Mouse (Mus musculus) limb, embryonic 10.5 days (tissue): ENCODE measurements at regions not wholly inside any gene's neighbourhood (a gene's known extent, or its start where the extent isn't known, plus 50 kb on each side); places are given as distances from the start of the nearest gene placed in this dataset.

ENCODE experiments used
- DNase-seq: peaks from one replicate; pipeline ENCODE4 v3.0.0-alpha.2; 2017; ENCODE audit warnings: low spot score
- H3K27ac ChIP-seq: fragments of 300-500 bp; sonication (generic); 2 replicates; pipeline ENCODE4 v1.5.1; 2016; ENCODE audit warnings: mild to moderate bottlenecking
- H3K27me3 ChIP-seq: fragments of 300-500 bp; sonication (generic); 2 replicates; pipeline ENCODE4 v1.6.1; 2016; ENCODE audit warnings: low read depth, mild to moderate bottlenecking; ENCODE audit not compliant: poor library complexity, severe bottlenecking
- H3K36me3 ChIP-seq: fragments of 300-500 bp; sonication (generic); 2 replicates; pipeline ENCODE4 v1.6.1; 2016; ENCODE audit warnings: mild to moderate bottlenecking, moderate library complexity
- H3K4me1 ChIP-seq: fragments of 300-500 bp; sonication (generic); 2 replicates; pipeline ENCODE4 v1.6.1; 2016
- H3K4me3 ChIP-seq: fragments of 300-500 bp; sonication (generic); 2 replicates; pipeline ENCODE4 v1.5.1; 2016; ENCODE audit warnings: mild to moderate bottlenecking, moderate library complexity
- H3K9me3 ChIP-seq: fragments of 300-500 bp; sonication (generic); replicated peaks from 2 replicates; pipeline ENCODE4 v1.6.1; 2016; ENCODE audit warnings: mild to moderate bottlenecking
- WGBS: fragments of 180-500 bp; shearing (Covaris S2); methylation state at CpG from one replicate; pipeline ENCODE4 v1.1.7; 2016; 5-methylcytosine and 5-hydroxymethylcytosine counted together

DNA sequence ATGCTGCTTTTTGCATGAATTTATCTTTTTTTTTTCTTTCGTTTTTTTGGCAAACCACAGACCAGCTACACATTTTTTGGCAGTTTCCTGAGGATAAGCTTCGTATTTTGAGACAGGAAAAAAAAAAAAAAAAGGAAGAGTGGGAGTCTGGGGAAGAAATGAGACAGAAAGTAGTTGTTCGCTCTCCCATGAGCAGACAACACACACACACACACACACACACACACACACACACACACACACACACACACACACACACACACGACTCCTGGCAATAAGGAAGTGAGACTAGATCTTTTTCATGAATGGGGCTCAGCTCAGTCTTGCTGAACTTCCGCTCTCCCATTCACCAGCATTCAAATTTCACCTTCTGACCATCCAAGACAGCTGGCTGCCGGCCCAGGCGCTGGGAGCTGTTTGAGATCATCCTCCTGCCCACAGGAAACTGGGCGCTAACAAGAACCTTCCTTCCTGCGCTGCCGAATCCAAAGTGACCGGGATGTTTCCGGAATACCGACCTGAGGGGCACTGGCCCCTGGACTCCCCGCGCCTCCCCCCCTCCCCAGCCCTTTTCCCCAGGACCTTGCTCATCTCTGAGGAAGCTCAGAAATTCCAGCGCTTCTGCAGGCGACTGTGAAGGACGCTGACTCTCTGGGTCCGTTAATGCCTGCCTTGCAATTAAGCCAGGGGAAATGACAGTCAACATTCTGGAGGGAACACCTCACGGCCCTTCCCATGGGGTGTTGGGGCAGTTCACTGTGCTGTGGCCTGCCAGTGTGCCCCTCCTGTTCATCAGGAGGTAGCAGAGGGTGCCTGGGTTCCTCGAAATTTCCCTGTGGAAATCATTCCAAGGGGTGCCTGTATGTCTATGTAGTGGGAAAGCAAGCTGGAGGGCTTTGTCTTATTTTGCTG is 114.2 kb upstream of the Ccnd2 start:
- H3K27me3 ChIP-seq, result peaks cover 12% of the 10 kb centered on the region; the same call in 1 of the 2 replicates
- WGBS, result 10% methylated on average over 21 of the region's 21 CpGs
- peak overlapping the region; percentile 39 for H3K4me3 ChIP-seq
- peak; percentile 57 for DNase-seq
- peak overlapping the region; percentile 78 for H3K27ac ChIP-seq
- no peaks in the 10 kb centered on the region for H3K9me3 ChIP-seq
- H3K4me1 ChIP-seq, result peaks cover 46% of the 10 kb centered on the region
- H3K36me3 ChIP-seq, result no peaks in the 10 kb centered on the region

DNA sequence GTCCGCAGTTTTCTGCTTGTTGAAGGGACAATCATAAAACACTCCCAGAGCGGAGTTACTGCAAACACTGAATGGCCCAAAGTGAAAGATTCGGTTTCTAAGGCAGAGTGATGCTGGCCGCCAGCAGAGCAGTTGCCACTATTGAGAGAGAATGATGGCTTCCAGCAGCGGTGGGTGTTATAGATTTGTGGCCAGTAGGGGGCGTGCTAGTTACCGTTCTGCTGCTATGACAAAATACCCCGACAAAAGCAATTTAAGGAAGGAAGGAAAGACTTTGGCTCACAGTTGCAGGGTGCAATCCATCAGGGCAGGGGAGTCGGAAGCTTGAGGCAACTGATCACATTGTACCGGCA is 114.8 kb upstream of the Ccnd2 start:
- WGBS, result 42% methylated on average over 10 of the region's 10 CpGs
- Histone ChIP-seq H3K4me3 (peak overlapping the region; percentile 39), H3K4me1 (peaks cover 46% of the 10 kb centered on the region), H3K27ac (peak overlapping the region; percentile 78), H3K27me3 (peaks cover 12% of the 10 kb centered on the region; the same call in 1 of the 2 replicates), H3K36me3 (no peaks in the 10 kb centered on the region), H3K9me3 (no peaks in the 10 kb centered on the region)
- DNase-seq, result peak; percentile 63

DNA sequence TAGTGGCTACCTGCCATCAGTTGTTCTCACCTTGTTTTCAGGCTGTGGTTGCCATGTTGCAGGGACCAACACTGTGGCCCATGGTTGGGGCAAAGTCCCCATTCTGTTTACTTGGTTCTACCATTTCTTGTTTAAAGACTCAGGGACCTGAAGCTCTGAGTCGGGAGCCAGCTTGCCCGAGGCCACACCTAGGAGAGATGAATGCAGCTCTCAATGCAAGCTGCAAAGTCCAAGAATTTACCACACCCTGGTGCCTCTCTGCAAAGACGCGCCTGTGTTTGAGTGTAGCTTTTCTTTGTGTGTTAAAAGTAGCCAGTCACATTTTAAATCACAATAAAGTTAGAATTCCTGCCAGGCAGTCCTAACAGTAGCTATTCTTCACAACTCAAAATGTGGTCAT is 117.0 kb upstream of the Ccnd2 start:
- Histone ChIP-seq H3K27ac (no peak overlapping the region), H3K36me3 (no peaks in the 10 kb centered on the region), H3K27me3 (peaks cover 12% of the 10 kb centered on the region; the same call in 1 of the 2 replicates), H3K4me1 (peaks cover 49% of the 10 kb centered on the region), H3K4me3 (no peak overlapping the region), H3K9me3 (no peaks in the 10 kb centered on the region)
- 81% methylated on average over 4 of the region's 4 CpGs for WGBS
- no peak for DNase-seq

DNA sequence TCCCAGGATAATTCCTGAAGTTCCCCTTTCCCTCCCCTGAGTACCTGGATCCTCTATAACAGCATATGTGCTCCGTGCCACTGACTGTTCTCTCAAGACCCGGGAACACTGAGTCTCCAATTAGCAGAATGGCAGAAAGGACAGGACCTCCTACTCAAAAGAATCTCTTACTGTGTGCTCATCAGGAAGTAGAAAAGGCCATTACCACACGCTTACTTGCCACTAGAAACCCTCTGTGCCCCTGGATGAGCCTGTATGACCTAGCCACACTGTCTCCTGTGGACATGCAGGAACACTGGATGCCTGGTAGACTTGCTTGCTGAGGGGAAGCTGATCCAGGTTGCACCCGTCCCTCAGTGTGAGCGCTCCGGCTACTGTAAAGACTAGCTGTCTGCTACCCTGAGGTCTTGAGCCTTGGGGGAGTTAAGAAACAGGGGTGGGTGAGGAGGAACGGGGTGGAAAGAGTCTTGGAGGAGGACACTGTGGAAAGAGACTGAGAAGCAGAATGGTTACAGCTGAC is 117.6 kb upstream of the Ccnd2 start:
- H3K27me3 ChIP-seq, result peaks cover 12% of the 10 kb centered on the region; the same call in 1 of the 2 replicates
- no peaks in the 10 kb centered on the region for H3K9me3 ChIP-seq
- no peak overlapping the region for H3K4me3 ChIP-seq
- H3K36me3 ChIP-seq, result no peaks in the 10 kb centered on the region
- WGBS, result 71% methylated on average over 7 of the region's 7 CpGs
- DNase-seq, result no peak
- peaks cover 43% of the 10 kb centered on the region for H3K4me1 ChIP-seq
- peak overlapping the region; percentile 44; the same call in 1 of the 2 replicates for H3K27ac ChIP-seq

DNA sequence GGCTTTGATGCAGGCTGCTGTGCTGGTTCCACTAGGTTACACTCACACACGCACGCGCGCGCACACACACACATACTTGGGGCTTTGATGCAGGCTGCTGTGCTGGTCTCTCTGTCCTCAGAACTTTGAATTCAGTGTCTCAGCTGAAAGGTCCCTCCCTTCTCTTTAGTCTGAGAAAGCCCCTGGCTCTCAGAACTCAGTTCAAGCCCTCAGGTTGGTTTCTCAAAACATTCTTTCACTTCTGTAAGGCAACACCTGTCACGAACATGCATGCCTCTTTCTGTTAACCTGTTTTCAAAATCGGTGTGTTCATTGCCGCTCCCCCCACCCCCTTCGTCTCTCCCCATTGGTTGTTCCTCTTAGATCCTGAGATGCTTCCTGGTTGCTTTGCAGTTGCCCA is 118.8 kb upstream of the Ccnd2 start:
- no peaks in the 10 kb centered on the region for H3K36me3 ChIP-seq
- 0 out of 2 replicates have a peak overlapping the region, but pooled peaks have one; percentile 1 for H3K27ac ChIP-seq
- WGBS, result 92% methylated on average over 9 of the region's 9 CpGs
- peaks cover 34% of the 10 kb centered on the region for H3K4me1 ChIP-seq
- no peak overlapping the region for H3K4me3 ChIP-seq
- H3K9me3 ChIP-seq, result no peaks in the 10 kb centered on the region
- no peak for DNase-seq
- H3K27me3 ChIP-seq, result peaks cover 12% of the 10 kb centered on the region; the same call in 1 of the 2 replicates

DNA sequence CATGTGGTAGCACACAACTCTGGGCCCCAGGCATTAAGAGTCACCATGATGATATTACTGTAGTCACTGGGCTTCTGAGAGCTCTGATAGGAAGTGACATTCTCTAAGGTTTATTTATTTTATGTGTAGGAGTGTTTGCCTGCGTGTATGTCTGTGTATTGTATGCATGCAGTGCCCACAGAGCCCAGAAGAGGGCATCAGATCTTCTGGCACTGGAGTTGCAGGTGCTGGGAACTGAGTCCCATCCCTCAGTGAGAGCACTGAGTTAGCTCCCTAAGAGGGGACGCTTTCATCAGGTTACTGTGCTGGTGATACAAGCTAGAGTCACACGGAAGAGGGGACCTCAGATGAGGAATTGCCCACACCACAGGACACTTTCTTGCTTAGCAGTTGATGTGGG is 119.4 kb upstream of the Ccnd2 start:
- WGBS, result 96% methylated on average over 3 of the region's 3 CpGs
- Histone ChIP-seq H3K4me1 (peaks cover 27% of the 10 kb centered on the region), H3K36me3 (no peaks in the 10 kb centered on the region), H3K27me3 (peaks cover 12% of the 10 kb centered on the region; the same call in 1 of the 2 replicates), H3K9me3 (no peaks in the 10 kb centered on the region), H3K4me3 (no peak overlapping the region), H3K27ac (no peak overlapping the region)
- no peak for DNase-seq

DNA sequence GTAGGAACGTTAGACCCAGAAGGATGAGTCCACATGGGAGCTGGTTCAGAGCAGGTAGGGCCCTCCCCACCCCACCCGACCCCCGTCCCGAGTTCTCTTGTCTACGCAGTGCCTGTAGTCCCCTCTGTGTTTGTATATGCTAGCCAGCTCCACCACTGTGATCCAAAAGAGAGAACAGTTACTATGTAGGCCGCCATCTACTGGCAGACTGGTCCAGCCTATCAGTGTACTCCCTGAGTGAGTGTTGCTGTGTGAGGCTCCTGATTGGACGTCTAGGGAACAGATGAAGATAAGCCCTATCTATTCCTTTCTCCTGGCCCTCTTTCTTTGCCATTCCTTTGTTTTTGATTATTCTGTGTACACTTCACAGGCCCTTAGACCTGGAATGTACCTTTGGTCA is 120.6 kb upstream of the Ccnd2 start:
- 72% methylated on average over 7 of the region's 7 CpGs for WGBS

DNA sequence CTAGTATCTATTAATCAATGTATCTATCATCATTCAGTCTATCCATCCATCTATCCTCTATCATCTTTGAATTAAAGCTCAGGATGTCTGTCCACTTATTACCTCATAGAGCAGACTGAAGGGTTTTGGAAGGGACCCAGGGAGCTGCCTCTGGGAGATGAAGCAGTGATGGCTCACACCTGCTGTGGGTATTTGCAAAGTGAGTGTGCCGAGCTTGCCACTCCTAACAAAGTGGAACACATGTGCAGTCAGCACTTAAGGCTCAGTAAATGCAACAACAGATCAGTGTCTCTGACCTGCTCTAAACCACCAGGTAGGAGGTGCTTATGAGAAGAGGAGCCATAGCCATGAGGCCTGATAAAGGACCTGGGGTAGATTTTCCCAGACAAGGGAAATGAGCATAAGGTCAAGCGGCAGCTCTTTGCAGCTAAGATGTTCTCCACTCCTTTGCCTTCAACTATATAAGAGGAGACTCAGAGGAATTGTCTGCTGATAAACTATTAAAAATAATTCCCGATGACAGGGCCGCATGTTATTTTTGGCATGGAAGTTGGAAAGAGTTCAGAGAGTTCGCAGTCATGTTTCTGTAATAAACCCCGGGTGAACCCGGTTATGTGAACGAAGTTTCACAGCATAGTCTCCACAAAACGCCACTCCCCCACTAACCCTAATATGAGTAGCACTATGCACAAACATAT is 122.9 kb upstream of the Ccnd2 start:
- WGBS, result 96% methylated on average over 9 of the region's 9 CpGs
- DNase-seq, result no peak
- 0 out of 2 replicates have a peak, but pooled peaks cover under 1% of the 10 kb centered on the region for H3K27me3 ChIP-seq
- H3K4me3 ChIP-seq, result no peak overlapping the region
- H3K36me3 ChIP-seq, result no peaks in the 10 kb centered on the region
- peaks cover 18% of the 10 kb centered on the region for H3K4me1 ChIP-seq
- H3K9me3 ChIP-seq, result no peaks in the 10 kb centered on the region
- H3K27ac ChIP-seq, result no peak overlapping the region

More for the DNA sequence above, 120.6 kb upstream of the Ccnd2 start:
- no peak overlapping the region for H3K4me3 ChIP-seq
- H3K27me3 ChIP-seq, result peaks cover 10% of the 10 kb centered on the region; the same call in 1 of the 2 replicates
- DNase-seq, result no peak
- H3K27ac ChIP-seq, result no peak overlapping the region
- no peaks in the 10 kb centered on the region for H3K36me3 ChIP-seq
- H3K4me1 ChIP-seq, result peaks cover 23% of the 10 kb centered on the region
- H3K9me3 ChIP-seq, result no peaks in the 10 kb centered on the region

DNA sequence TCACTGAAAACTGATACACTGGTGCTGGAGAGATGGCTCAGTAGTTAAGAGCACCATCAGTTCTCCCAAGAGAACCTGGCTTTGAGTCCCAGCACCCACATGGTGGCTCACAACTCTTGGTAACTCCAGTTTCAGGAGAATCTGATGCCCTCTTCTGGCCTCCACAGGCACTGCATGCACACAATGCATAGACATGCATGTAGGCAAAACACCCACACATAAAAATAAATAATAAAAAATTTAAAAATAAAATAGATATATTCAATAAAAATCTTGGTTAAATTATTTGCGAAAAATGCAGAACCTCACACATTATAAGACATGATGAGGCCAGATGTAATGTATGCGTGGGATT is 123.4 kb upstream of the Ccnd2 start:
- Histone ChIP-seq H3K4me3 (no peak overlapping the region), H3K27me3 (no peaks in the 10 kb centered on the region), H3K4me1 (peaks cover 13% of the 10 kb centered on the region), H3K27ac (no peak overlapping the region), H3K36me3 (no peaks in the 10 kb centered on the region), H3K9me3 (no peaks in the 10 kb centered on the region)
- WGBS, result 91% methylated on average over 2 of the region's 2 CpGs
- DNase-seq, result no peak

DNA sequence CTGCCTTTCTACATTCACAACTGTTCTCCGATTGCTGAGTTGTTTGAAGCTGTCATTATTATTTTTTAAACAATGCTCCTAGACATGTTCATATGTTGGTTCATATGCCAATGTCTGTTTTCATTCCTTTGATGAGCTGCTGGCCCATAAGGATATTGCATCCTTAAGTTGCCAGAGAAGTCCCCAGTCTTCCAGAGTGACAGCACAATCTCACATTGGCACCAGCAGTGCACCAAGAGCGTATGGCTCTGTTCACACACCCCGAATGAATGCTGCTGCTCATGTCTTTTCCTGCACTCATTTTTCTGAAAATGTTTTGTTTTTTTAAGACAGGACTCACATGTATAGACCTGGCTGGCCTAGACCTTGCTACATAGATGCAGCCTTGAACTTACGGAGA is 124.4 kb upstream of the Ccnd2 start:
- 97% methylated on average over 4 of the region's 4 CpGs for WGBS
- Histone ChIP-seq H3K9me3 (no peaks in the 10 kb centered on the region), H3K36me3 (no peaks in the 10 kb centered on the region), H3K4me1 (peaks cover 5% of the 10 kb centered on the region; the same call in 1 of the 2 replicates), H3K4me3 (no peak overlapping the region), H3K27ac (no peak overlapping the region), H3K27me3 (no peaks in the 10 kb centered on the region)
- DNase-seq, result no peak

DNA sequence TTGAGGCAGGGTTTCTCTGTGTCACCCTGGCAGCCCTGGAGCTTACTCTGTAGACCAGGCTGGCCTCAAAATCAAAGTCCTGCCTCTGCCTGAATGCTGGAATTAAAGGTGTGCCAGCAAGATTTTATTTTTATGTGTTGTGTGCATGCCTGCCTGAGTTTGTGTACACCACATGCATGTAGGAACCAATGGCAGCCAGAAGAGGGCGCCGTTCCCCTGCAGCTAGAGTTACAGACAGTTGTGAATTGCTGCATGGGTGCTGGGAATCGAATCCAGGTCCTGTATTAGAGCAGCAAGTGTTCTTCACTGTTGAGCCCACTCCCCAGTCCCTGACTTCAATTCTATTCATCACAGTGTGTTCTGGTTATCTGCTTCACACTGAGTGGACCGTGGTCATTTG is 126.4 kb upstream of the Ccnd2 start:
- Histone ChIP-seq H3K4me1 (peaks cover 15% of the 10 kb centered on the region), H3K9me3 (no peaks in the 10 kb centered on the region), H3K27ac (no peak overlapping the region), H3K27me3 (no peaks in the 10 kb centered on the region), H3K36me3 (no peaks in the 10 kb centered on the region), H3K4me3 (no peak overlapping the region)
- DNase-seq, result no peak
- 85% methylated on average over 4 of the region's 4 CpGs for WGBS

DNA sequence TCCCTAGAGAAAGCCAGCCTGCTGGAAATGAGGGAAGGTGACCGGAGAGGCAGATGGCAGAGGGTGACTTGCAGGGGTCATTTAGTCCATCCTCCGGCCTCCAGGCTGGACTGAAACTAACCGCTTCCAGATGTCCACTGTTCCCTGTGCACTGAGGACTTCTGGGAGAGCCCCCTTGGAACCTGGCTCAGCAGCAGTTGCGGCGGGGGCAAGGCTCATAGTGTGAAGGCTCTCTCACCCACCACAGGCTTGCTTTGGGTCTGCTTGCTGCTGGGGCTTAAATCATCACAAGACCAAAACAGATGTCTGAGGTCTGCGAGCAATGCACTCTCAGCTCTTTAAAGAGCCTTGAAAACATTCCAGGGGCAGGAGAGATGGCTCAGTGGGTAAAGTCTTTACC is 132.2 kb upstream of the Ccnd2 start:
- Histone ChIP-seq H3K4me1 (peaks cover 45% of the 10 kb centered on the region), H3K9me3 (no peaks in the 10 kb centered on the region), H3K4me3 (no peak overlapping the region), H3K27ac (peak overlapping the region; percentile 77), H3K36me3 (no peaks in the 10 kb centered on the region), H3K27me3 (no peaks in the 10 kb centered on the region)
- 6% methylated on average over 6 of the region's 6 CpGs for WGBS
- DNase-seq, result peak; percentile 77
